Mouse (Mus musculus): ENCODE data around the gene Atn1. TPM values are rescaled to one million over a fixed set of nuclear protein-coding genes. Genes with fewer than 3 reads are reported as not detected.

Gene Atn1
- polyA plus RNA-seq, 1 experiment from 2014 or later, result 22.3 TPM

DNA sequence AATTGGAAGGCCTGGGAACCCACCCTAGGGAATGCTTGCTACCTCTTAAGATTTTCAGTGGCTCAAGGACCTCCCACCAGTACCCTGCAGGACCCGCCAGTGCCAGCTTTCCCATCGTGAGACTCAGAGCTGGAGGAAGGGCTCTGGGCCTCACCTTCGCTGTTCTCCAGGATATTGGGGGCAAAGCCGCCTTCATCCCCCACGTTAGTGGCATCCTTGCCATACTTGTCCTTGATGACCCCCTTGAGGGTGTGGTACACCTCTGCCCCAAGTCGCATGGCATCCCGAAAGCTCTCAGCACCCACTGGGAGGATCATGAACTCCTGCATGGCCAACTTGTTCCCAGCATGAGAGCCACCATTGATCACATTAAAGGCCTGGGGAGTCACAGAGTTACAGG is 9.6 kb upstream of the Atn1 start:
- no peaks in the 10 kb centered on the region for H3K9me3 ChIP-seq
- H3K27me3 ChIP-seq, result no peaks in the 10 kb centered on the region
- no peak overlapping the region for H3K27ac ChIP-seq (replicated peaks)
- WGBS, result 90% methylated on average over 7 of the region's 7 CpGs
- no peak overlapping the region for H3K9ac ChIP-seq (replicated peaks)
- no peak for ATAC-seq (replicated peaks)
- H3K4me1 ChIP-seq, result peaks cover 20% of the 10 kb centered on the region
- H3K36me3 ChIP-seq, result no peaks in the 10 kb centered on the region
- no peak overlapping the region for H3K4me2 ChIP-seq (replicated peaks)
- H3K4me3 ChIP-seq, result no peak overlapping the region

DNA sequence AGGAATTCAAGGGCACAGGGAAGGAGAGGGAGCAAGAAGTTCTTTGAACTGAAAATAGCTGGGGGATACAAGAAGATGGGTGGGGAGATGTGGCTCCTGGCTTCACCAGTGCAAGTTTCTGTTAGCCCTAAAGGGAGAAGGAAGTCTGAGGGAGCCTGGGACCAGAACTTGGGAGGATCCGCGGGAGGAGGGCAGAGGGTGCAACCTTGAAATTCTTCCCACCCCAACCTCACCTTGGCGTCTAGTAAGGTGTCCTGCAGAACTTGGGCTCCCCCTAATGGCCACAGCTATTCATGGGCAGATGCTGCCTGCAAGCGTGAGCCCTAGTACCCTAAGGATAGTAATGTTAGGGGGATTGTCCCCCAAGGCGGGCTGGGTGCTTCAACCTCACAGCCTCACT is 2.9 kb upstream of the Atn1 start:
- Histone ChIP-seq H3K9ac (replicated peaks) (no peak overlapping the region), H3K36me3 (no peaks in the 10 kb centered on the region), H3K9me3 (no peaks in the 10 kb centered on the region), H3K4me2 (replicated peaks) (no peak overlapping the region), H3K4me1 (peaks cover 36% of the 10 kb centered on the region), H3K27ac (replicated peaks) (peak overlapping the region; percentile 96), H3K27me3 (no peaks in the 10 kb centered on the region), H3K4me3 (no peak overlapping the region)
- no peak for ATAC-seq (replicated peaks)
- WGBS, result 0% methylated on average over 5 of the region's 5 CpGs

DNA sequence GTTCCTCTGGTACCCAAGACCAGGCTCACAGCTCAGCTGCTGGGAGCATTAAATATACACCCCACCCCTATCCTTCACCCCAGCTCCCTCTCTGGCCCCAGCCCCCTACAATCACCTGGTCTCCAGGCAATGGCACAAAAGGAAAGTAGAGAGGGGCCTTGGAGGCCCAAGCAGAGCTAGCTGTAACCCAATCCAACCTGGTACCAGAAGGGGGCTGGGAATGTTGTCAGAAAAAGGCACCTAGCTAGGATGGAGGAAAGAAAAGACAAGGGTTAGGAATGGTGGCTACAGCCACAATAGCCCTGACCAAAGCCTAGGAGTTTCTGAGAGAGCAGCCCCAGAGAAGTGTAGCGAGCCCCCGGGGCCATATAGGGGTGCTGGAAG is 2.5 kb upstream of the Atn1 start:
- H3K27ac ChIP-seq (replicated peaks), result peak overlapping the region; percentile 96
- WGBS, result 33% methylated on average over 2 of the region's 2 CpGs
- peaks cover 40% of the 10 kb centered on the region for H3K4me1 ChIP-seq
- H3K27me3 ChIP-seq, result no peaks in the 10 kb centered on the region
- no peak overlapping the region for H3K4me2 ChIP-seq (replicated peaks)
- H3K9ac ChIP-seq (replicated peaks), result no peak overlapping the region
- no peak for ATAC-seq (replicated peaks)
- H3K9me3 ChIP-seq, result no peaks in the 10 kb centered on the region
- H3K36me3 ChIP-seq, result no peaks in the 10 kb centered on the region
- no peak overlapping the region for H3K4me3 ChIP-seq

DNA sequence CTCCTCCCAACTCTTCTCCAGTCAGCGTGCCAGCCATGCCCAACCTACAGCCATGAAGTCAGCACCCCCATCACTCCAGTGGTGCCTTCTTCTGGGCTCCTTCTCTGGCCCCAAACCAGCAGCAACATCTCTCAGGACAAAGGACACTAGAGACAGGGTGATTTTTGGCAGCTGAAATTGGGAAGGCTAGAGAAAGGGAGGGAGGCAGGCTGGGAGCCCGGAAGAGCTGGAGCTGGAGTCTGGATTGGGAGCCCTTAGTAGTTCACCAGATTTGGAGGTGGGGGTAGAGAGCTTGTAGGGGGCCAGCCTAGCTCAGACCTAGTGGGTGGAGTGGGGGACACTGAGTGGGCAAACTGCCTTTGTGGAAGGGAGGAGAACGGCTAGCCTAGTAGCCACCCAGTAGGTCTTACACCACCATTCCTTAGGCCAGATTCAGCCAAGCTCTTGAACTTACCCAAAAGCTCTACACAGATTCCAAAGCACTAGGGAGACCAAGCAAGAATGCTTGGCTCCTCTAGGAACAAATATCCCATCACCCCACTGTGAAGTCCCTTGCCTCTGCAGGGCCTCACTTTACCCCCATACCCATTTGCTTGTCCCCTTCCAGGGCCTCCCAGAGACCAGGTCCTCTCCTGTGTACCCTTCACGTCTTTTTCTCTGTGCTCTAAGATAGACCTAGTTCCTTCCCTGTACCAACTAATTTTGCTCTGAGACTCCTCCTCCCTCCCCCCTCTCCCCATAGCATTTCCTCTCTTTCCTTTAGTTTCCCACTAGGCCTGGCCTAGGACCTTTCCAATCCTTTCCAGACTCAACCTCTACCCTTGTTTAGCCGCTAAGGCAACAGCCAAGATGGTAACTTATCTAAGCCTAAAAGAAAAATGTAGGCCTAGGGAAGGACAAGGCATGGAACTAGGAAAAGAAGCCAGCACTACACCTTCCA is 1.9 kb upstream of the Atn1 start:
- Histone ChIP-seq H3K4me1 (peaks cover 47% of the 10 kb centered on the region), H3K4me2 (replicated peaks) (peak overlapping the region; percentile 68), H3K9ac (replicated peaks) (peak overlapping the region; percentile 88), H3K9me3 (no peaks in the 10 kb centered on the region), H3K27ac (replicated peaks) (peak overlapping the region; percentile 96), H3K27me3 (no peaks in the 10 kb centered on the region), H3K4me3 (peak overlapping the region; percentile 65), H3K36me3 (no peaks in the 10 kb centered on the region)
- 32% methylated on average over 5 of the region's 5 CpGs for WGBS
- peak; percentile 15 for ATAC-seq (replicated peaks)

DNA sequence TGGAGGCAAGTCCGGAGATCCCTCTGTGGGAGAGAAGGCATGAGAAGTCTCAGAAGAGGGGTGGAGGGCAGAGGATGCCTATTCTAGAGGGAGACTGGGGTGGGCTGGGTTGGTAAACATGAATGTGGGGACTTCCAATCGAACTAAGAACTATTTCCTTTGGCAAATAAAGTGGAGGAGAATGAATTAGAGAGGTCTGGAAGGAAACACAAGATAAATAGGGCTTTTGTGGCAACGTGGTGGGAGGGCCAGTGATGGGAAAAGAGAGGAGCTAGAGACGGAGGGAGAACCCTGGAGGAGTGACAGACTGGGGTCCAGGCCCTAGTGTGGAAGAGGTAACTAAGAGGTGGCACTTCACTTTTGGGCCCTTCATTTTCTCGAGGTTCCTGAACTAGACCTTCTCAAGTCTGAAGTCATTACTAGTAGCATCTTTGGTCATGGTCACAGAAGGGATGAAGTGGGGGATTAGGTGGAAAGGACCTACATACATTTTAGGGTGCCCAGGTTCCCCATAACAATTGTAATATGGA is 1.1 kb upstream of the Atn1 start:
- Histone ChIP-seq H3K27ac (replicated peaks) (peak overlapping the region; percentile 96), H3K9ac (replicated peaks) (peak overlapping the region; percentile 88), H3K27me3 (no peaks in the 10 kb centered on the region), H3K4me3 (peak overlapping the region; percentile 65), H3K4me1 (peaks cover 47% of the 10 kb centered on the region), H3K4me2 (replicated peaks) (peak overlapping the region; percentile 68), H3K9me3 (no peaks in the 10 kb centered on the region), H3K36me3 (no peaks in the 10 kb centered on the region)
- ATAC-seq (replicated peaks), result no peak
- WGBS, result under 1% methylated on average over 5 of the region's 5 CpGs

DNA sequence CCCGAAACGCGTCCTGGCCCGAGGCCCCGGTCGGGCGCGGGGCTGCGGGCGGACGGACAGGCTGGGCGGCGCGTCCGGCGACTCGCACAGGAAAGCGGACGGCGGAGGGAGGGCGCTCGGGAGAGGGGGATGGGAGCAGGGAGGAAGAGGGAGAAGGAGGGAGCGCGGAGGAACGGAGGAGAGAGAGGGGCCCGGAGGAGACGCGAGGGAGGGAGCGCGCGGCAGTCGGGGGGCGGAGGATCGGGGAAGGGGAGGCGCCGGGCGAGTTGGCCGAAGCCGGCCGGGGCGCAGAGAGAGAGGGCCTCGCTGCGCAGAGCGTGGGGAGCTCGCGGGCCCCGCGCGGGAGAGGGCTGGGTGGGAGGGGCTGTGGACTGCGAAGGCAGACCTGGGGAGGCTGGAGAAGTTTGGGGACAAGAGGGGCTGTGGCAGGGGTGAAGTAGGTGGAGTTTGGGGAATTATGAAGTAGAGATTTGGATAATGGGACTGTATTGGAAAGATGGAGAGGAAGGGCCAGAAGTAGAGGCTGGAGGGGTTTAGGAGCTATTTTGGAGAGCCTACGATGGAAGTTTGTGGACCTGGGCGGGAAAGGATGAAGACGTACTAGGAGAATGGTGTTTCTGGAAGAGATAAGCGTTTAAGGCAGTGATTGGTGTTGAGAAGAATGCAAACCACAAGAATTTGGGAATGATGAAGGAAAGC is 477 bp upstream of the Atn1 start:
- H3K4me1 ChIP-seq, result peaks cover 47% of the 10 kb centered on the region
- peak overlapping the region; percentile 88 for H3K9ac ChIP-seq (replicated peaks)
- ATAC-seq (replicated peaks), result peak; percentile 70
- under 1% methylated on average over 52 of the region's 54 CpGs for WGBS
- H3K4me2 ChIP-seq (replicated peaks), result peak overlapping the region; percentile 68
- H3K27ac ChIP-seq (replicated peaks), result peak overlapping the region; percentile 96
- H3K4me3 ChIP-seq, result peak overlapping the region; percentile 65
- no peaks in the 10 kb centered on the region for H3K9me3 ChIP-seq
- no peaks in the 10 kb centered on the region for H3K36me3 ChIP-seq
- no peaks in the 10 kb centered on the region for H3K27me3 ChIP-seq

DNA sequence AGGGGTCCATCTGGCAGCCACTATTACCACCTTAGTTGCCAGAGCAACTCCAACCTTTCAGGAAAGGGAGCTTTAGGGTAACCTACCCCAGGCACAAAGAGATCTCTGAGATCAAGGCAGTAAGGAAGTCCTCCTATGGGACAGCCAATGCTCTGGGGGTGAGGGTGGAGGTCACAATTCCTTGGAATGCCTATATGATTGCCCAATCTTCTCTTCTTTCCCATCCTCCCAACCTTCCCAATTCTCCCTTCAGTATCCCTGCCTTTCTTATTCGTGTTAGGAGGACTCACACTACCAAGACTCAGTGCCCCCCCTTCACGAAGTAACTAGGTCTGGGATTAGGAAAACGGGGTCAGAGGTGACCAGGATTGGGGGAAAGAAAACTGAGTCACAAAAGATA is 1.0 kb downstream of the Atn1 start:
- Histone ChIP-seq H3K36me3 (no peaks in the 10 kb centered on the region), H3K9ac (replicated peaks) (peak overlapping the region; percentile 88), H3K4me3 (peak overlapping the region; percentile 65), H3K4me1 (peaks cover 47% of the 10 kb centered on the region), H3K27ac (replicated peaks) (peak overlapping the region; percentile 96), H3K9me3 (no peaks in the 10 kb centered on the region), H3K27me3 (no peaks in the 10 kb centered on the region), H3K4me2 (replicated peaks) (peak overlapping the region; percentile 68)
- 0% methylated on average over 3 of the region's 3 CpGs for WGBS
- no peak for ATAC-seq (replicated peaks)

DNA sequence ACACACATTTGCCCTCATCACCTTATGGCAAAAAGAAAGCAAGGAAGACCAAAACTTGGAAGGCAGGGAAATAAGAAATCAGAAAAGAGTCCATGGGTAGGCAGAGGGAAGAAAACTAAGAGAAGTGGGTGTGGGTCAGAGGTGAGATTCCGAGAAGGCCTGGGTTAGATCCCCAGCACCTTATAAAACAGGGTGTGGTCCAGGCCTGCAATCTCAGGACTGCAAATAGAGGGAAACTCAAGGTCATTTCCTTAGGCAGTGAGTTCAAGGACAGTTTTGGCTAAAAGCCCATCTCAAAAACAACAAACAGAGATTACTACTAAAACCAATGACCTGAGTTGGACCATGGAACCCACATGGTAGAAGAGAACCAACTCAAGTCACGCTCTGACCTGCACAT is 2.5 kb downstream of the Atn1 start:
- 95% methylated on average over 2 of the region's 2 CpGs for WGBS
- no peaks in the 10 kb centered on the region for H3K27me3 ChIP-seq
- H3K36me3 ChIP-seq, result peaks cover 7% of the 10 kb centered on the region; the same call in 1 of the 2 replicates
- no peak for ATAC-seq (replicated peaks)
- no peak overlapping the region for H3K27ac ChIP-seq (replicated peaks)
- no peak overlapping the region for H3K9ac ChIP-seq (replicated peaks)
- no peak overlapping the region for H3K4me3 ChIP-seq
- H3K4me2 ChIP-seq (replicated peaks), result no peak overlapping the region
- H3K9me3 ChIP-seq, result no peaks in the 10 kb centered on the region
- peaks cover 47% of the 10 kb centered on the region for H3K4me1 ChIP-seq

DNA sequence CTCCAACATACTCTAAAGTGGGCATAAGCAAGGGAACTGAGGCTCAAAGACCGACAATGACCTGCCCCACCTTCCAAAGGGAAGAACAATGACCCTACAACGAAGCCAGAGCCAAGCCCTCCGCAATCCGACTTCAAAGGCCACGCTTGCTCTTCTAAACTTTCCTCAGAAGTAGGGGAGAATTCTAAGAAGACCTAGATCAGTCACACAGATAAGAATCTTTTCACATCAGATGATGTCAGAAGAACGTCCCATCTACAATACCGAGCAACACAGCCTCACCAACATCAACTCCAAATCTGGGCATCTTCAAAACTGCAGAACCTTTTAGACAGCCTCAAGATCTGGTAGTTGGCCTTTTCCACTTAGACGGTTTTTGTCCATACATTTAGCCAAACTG is 5.9 kb downstream of the Atn1 start:
- Histone ChIP-seq H3K4me1 (peaks cover 38% of the 10 kb centered on the region), H3K9ac (replicated peaks) (no peak overlapping the region), H3K36me3 (peaks cover 24% of the 10 kb centered on the region), H3K4me2 (replicated peaks) (no peak overlapping the region), H3K9me3 (no peaks in the 10 kb centered on the region), H3K27ac (replicated peaks) (no peak overlapping the region), H3K27me3 (no peaks in the 10 kb centered on the region), H3K4me3 (no peak overlapping the region)
- no peak for ATAC-seq (replicated peaks)
- 88% methylated on average over 8 of the region's 8 CpGs for WGBS

DNA sequence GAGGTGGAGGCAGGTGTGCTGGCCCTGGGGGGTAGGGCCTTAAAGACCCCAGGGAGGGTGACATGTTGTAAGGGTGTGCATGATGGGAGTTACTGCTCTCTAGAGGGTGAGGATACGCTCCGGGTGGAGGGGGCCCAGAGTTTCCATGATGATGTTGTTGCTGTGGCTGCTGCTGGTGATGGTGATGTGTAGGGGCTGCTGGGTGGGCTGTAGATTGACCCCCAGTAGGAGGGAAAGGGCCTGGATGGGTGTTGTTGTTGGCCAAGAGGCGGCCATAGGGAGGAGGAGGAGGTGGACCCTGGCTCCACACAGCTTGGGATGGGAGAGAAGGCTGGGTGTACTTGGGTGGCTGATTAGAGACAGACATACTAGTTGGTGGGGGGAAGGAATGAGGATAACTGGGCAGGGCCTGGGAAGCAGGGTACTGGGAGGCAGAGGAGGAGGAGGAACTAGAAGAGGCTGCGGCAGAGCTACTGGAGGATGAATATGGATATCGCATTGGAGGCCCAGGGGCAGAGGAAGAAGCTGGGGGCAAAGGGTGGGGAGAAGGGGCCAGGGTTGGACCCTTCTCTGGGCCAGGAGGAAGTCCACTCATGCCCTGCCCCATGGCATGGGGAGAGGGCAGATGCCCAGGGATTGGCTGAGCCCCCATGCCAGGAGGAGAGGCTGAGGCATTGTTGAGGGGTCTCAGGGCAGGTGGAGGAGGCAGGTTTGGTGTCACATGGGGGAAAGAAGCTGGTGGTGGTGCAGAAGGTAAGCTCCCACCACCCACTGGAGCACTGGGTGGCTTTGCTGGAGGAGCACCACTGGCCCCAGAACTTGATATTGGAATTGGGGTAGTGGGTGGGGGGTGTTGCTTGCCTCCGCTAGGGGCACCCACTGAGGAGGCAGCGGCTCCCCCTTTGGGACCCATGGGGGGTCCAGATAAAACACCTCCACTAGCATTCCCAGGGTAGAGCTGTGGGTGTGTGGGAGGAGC is 9.4 kb downstream of the Atn1 start:
- Histone ChIP-seq H3K27ac (replicated peaks) (peak overlapping the region; percentile 91), H3K4me3 (peak overlapping the region; percentile 57; the same call in 1 of the 2 replicates), H3K36me3 (peaks cover 40% of the 10 kb centered on the region), H3K4me1 (peaks cover 24% of the 10 kb centered on the region), H3K9ac (replicated peaks) (no peak overlapping the region), H3K9me3 (no peaks in the 10 kb centered on the region), H3K27me3 (no peaks in the 10 kb centered on the region), H3K4me2 (replicated peaks) (peak overlapping the region; percentile 97)
- 89% methylated on average over 7 of the region's 7 CpGs for WGBS
- ATAC-seq (replicated peaks), result no peak; the same call in 1 of the 2 replicates

DNA sequence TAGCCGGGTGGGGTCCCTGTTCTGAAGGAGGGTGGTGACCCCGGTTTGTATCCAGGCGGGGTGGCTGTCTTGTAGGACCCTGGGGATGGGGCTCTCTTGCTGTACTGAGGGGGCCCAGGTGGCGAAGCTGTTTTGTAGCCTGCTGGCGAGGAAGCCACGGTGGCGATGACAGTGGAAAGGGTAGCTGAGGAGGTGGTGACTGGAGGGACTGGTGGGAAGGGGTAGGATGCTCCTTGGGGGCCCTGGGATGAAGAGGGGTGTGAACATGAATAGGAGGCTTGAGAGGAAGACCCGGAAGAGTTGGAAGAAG is 10.1 kb downstream of the Atn1 start:
- Histone ChIP-seq H3K36me3 (peaks cover 40% of the 10 kb centered on the region), H3K9ac (replicated peaks) (peak overlapping the region; percentile 85), H3K27ac (replicated peaks) (peak overlapping the region; percentile 91), H3K4me1 (peaks cover 29% of the 10 kb centered on the region), H3K4me2 (replicated peaks) (peak overlapping the region; percentile 97), H3K9me3 (no peaks in the 10 kb centered on the region), H3K27me3 (no peaks in the 10 kb centered on the region), H3K4me3 (peak overlapping the region; percentile 57)
- WGBS, result 18% methylated on average over 8 of the region's 8 CpGs
- peak; percentile 4; the same call in 1 of the 2 replicates for ATAC-seq (replicated peaks)
